Mouse (Mus musculus): ENCODE results near the gene Cd3eap.

The Cd3eap gene

DNA sequence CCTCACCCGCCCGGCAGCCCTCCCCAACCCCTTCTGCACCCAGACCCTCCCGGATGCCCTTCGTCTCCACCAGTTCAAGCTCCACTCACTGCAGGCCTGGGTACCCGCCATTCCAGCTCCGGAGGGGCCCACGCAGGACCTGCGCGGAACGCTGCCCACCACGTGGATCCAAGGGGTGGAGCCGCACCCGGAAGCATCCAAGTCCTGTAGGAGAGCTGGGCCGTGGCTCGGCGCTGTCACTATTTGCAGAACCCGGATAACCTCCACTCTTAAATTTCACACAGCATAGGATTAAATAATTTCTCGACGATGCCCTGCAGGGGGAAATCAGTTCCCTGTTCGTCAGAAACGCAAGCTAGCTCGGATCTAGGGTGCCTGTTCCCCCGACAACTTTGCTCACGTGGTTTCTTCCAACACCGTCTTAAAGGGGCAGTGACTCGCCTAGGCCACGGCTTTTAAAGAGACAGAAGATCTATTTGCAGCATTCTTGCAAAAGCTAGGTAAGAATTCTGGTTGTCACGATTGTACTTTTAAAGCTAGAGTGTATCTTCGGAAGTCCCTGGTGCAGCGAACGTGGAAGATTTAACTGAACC is at the start of gene Cd3eap, which contains the start of gene Ppp1r13l:
Cd3eap (minus strand) TSS at position 185 of the 593 bp plus-strand sequence.
Ppp1r13l (plus strand) TSS at position 451 of the 593 bp plus-strand sequence.
- DNase-seq: peak; percentile 91

DNA sequence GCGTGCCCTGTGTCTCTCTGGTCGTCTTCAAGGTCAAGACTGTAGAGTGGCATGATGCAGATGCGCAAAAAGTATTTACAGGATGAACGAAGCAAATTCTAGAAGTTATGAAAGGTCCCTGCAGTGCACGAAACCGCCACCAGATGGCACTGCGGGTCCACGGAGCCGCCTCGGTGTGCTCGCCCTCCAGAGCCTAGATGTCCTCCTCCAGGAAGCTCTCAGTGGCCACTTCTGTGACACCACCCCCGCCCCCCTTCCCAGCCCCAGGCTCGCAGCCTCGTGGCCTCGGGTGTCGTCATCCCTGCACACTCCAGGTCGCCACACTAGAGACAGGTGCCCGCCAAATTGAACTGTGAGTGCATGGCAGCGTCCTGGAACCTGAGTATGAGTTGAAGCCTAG is 46.1 kb upstream of the Cd3eap start:
- DNase-seq: peak; percentile 83

DNA sequence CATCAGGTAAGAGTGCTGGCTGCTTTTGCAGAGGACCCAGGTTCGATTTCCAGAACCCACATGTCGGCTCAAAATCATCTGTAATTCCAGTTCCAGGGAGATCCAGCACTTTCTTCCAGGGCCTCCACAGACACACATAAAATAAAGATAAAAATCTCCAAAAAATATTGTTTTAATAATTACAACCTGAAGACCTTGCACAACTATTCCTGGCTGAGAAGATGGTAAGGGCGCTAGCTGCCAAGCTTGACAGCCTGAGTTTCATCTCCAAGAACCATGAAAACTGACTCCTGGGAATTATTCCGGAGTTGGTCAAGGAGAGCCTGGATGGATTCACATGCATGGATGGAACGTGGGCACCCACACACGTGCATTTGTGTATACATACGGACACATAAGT is 45.2 kb upstream of the Cd3eap start, which contains the start of gene Ckm:
Ckm (plus strand) TSS at position 301 of the 400 bp plus-strand sequence.
- no peak for DNase-seq

DNA sequence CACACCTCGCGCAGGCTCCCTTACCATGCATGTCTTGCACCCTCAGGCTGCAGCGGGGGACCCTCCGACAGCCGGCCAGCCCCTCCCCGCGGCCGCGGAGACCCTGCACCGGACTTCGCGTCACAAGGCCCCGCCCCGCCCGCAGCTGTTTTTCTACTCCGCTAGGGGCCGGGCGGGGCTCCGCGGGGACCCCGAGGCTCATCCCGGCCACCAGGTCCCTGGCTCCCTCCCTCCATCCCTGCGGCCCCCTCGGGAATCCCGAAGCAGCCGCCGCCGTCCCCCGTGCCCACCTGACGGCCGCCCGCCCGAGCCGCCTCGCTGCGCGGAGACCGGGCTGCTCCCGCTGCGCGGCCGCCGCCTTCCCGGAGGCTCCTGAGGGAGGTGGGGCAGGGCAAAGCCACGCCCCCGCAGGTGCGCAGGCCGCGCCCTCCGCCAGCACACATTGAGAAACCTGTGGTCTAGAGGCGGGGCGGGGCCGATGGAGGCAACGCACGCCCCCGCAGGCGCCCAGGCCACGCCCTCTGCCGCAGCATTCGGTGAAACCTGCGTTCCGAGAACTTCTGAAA is 44.5 kb upstream of the Cd3eap start, which contains the start of gene Klc3:
Klc3 (minus strand) TSS at position 374 of the 566 bp plus-strand sequence.
- DNase-seq: no peak

DNA sequence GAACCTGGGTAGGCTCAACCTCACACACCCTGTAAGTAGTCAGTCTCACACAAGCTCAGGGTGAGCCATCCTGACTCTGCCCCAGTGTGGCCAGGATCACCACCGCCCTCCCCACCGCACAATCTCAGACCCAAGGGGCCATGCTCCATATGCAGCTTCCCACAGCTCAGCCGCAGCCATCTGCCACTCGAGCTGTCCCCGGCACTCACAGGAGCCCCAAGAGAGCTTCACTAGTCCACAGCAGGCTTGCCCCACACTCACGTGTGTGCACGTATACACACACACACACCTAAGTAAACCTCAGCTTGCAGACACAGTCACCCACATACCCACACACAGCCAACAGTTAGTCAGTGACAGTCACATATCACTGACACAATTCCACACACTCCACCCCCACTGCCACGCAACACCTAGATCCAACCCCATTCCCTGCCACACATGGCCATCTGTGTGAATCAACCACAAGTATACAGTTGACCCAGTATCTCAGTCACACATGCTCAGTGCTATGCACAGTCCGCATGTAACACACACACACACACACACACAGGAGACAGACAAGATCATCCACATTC is 43.3 kb upstream of the Cd3eap start:
- no peak for DNase-seq

DNA sequence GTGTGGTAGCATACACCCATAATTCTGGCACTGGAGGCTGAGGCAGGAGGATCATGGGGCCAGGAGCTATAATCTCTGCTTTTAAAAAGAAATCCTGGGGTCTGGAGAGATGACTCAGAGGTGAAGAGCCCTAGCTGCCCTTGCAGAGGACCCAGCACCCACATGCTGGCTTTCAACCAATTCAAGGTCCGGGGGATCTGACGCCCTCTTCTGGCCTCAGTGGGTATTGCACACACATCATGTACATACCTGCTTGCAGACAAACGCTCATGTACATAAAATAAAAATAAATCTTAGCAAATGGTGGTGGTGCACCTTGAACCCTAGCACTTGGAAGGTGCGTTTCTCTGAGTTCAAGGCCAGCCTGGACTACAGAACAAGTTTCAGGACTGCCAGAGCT is 41.7 kb upstream of the Cd3eap start:
- no peak for DNase-seq

DNA sequence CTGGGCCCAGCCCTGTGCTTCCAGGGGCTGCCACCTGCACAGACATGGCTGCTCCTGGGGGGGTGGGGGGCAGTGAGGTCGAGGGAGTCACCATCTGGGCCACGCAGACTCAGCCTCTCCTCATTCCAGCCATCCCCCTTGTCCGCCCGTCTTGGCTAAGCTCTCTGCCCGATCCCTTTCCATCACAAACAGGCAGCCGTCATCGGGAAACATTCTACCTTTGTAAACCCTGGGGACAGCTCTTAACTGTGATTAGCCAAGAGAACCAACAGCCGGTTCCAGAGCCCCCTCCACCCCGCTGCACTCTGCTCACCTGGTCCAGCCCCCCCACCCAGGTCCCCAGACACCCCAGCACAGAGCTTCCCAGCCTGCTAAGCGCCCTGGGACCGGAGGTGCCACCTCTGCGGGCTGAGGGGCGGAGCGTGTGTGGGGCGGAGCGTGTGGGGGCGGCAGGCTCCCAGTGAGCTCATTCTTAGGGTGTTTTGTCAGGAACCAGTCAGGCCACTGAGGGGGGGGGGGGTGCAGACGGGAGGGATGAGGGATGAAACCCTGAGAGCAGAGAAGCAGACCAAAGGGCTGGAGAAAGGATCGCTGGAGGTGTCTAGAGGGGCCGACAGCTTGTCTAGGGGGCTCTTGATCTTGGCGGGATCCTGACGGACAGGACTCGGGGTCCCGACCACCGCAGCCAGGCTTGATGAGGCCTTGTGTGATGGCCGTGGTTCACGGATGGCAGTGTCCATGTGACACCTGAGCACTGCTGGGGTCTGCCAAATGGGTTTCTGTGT is 40.4 kb upstream of the Cd3eap start:
- no peak for DNase-seq

DNA sequence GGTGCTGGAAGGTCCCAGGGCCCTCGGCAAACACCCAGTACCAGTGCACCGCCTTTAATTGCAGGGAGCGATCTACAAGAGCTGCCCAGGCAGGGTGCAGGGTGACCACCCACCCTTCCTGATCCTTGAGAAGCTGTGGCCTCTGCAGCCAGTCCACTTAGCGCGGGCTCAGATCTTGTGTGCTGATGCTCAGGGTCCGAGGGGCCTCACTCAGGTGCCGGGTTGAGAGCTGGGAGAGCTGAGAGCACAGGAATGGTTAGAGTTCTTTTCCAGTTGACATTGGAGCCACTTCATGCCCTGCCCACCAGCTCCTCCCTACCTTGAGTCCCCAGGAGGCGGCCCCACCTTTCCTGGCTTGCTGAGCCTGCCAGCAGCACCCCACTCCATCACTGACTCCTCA is 35.2 kb upstream of the Cd3eap start:
- DNase-seq: no peak

DNA sequence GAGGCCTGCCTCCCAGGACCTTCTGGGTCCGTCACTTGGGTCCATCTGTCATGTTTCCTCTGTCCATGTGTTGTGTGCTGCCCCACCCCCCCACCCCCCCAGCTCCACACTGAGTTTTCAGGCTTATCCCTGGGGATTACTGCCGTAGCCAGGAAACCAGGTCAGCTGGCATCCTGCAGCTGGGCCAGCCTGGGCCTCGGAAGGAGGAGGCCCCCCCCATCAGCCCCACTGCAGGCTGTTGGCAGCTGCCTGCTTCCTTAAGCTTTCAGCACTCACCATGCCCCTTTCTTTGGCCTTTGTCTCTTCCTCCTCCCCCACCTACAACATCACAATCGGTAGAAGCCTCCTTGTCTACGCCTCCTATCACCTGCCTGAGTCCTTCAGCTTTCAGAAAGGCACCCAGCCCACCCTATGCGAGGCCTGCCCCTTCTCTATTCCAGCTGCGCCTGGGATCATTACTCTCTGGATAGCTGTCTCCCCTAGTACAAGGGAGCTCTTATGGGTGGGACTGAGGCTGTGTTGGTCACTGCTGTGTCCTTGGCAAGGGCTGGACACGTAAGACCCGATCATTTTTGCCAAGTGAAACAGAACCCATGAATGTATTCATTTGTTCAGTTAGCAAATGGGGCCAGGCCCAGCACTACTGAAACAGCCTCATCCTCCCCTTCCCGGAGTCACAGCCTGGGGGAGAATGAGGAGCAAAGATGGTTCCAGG is 29.6 kb upstream of the Cd3eap start:
- no peak for DNase-seq

DNA sequence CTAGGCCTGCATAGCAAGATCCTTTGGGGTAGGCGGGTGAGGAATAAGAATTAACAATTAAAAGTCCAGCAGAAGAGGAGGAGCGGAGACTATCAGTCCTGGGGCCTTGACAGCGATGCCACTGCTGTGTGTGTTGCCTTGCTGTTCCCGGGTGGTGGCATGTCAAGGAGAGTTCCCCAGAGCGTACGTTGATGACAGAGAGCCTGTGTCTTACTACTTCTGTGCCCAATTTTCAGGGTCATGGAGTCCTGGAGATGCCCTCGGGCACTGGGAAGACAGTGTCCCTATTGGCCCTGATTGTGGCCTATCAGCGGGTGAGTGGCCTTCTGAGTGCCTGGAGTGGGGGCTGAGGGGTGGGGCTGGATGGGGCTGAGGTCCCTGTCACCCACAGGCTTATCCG is 24.4 kb upstream of the Cd3eap start:
- no peak for DNase-seq

DNA sequence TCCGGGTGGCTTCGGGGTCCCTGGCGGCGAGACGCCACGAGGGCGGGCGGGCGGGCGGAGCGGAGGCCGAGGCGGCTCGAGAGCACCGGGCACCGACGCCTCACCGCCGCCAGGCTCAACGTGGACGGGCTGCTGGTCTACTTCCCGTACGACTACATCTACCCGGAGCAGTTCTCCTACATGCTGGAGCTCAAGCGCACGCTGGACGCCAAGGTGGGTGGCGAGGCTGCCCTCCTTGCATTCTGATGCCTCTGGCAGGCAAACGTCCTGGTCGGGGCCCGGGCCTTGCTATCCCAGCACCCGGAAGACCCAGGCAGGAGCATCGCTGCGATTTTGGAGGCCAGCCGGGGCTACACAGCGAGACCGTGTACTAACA is 22.9 kb upstream of the Cd3eap start:
- DNase-seq: peak; percentile 43

DNA sequence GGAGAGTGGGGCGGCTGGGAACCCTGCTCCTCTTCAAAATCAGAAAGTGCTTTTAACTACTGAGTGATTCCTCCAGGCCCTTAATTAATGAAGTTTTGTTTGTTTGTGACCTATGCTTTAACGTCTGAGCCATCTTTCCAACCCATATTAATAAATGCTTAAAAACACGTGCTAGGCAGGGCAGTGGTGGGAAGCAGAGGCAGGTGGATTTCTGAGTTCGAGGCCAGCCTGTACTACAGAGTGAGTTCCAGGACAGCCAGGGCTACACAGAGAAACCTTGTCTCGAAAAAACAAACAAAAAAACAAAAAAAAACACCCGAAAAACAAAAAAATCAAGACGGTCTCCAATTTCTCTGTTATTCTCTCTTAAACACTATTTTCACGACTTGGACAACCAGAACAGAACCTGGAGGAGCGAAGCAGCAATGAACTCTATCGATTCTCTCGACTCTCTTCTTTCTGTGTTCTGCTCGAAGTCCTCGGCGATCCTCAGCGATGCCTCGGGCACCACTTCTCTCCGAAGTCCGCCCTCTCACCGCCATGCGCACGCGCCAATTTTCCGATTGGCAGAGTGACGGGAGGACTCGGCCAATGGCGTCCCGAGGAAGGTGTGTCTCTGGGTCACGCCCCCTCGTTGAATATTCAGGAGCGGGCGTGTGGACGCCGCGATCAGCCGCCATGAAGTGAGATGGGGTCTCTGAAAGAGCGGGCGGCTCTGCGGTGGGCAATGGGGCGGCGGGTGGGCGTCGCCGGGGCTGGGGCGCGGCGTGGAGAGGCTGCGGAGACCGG is 22.3 kb upstream of the Cd3eap start, which contains the start of gene Ercc2:
Ercc2 (plus strand) TSS at position 634 of the 789 bp plus-strand sequence.
- peak; percentile 99 for DNase-seq

DNA sequence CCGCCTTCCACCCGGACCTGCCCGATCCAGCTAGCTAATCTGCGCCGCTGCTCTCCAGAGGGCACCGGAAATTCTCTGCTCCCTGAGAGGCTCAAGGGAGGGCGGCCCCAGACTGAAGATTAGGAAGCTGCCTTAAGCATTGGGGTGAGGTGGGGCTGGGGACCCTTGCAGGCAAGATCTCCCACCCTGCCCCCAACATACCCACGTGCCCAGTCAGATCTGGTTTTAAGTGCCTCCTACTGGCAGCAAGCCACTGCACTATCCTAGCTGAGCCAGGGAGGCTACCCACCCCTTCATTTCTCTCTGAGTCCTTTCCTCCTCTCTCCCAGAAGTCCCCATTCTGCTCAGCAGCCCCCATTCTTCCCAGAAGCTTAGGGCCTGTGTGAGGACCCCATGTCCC is 18.8 kb upstream of the Cd3eap start:
- DNase-seq: no peak

DNA sequence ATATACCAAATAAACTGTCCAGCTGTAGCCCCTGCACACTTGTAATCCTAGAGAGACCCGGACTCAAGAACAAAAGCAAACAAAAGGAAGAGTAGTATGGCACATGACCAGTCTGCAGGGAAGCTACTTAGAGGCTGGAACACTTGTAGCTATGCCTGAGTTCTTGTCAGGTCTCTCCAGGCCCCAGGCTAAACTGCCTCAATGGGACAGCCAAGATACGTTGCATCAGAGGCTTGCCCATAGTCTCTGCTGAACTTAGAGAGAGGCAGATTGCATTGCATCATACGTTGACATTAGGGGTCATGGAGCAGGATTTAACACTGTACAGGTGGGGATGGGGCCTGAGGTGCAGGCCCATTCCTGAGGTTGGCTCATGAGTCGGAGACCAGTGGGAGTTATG is 16.7 kb upstream of the Cd3eap start:
- no peak for DNase-seq

DNA sequence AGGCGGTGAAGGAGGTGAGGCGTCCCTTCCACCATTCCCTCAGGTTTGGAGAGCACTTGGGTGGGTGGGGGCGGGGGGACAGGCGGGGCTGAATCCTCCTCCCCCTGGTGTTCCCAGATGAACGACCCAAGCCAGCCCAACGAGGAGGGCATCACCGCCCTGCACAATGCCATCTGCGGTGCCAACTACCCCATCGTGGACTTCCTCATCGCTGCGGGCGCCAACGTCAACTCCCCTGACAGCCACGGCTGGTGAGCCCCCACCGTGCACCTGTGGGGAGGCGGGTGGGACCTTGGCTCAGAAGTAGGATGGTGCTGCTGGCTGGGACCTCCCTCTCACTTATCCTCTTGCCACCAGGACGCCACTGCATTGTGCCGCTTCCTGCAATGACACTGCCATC is 16.1 kb upstream of the Cd3eap start:
- no peak for DNase-seq

DNA sequence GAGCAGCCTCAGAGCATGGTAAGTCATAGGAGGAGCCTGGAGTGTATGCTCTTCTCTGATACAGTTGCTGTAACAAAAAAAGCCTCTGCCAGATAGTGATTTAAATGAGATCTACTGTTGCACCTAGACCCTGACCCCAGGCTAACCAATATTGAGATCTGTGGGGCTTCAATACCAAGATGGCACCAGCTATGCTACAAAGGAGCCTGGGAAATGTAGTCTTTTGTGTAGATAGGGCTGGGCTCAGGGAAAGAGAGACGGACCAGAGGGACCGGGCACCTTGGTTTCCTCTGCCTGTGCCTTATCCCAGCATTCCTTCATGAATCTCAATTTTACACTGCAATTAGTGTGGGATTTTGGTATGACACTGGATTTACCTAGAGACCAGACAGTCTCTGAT is 14.1 kb upstream of the Cd3eap start:
- DNase-seq: no peak

DNA sequence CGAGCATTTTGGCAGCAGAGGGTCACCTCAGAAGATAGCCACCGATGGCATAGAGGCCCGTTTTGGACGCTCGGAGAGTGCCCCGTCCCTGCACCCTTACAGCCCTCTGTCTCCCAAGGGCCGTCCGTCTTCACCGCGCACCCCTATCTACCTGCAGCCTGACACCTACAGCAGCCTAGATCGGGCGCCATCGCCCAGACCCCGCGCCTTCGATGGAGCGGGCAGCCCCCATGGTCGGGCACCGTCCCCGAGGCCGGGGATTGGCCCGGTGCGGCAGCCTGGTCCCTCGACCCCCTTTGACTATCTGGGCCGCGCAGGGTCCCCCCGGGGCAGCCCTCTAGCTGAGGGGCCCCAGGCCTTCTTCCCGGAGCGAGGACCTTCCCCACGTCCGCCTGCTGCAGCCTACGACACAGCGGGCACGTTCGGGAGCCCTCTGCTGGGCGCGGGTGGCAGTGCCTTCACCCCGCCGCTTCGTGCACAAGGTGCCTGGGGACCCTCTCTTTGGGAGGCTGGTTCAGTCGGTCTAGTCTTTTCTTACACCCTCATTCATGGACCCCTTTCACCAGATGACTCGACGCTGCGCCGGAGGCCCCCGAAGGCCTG is 10.6 kb upstream of the Cd3eap start:
- peak; percentile 77 for DNase-seq

DNA sequence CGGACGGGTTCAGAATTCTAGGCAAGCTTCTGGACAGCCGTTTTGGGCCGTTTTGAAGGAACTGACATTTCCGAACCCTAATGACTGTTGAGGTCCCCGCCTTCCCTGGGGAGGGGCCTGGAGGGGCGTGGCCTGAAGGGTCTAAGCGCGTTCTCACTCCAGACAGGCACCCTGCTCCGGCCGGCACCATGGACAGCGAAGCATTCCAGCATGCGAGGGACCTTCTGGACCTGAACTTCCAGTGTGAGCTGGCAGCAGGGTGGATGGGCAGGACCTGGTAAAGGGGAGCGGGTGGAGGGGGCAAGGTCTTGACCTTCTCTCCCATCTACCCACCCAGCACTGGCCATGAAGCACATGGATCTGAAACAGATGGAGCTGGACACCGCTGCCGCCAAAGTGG is 9.1 kb upstream of the Cd3eap start:
- no peak for DNase-seq

DNA sequence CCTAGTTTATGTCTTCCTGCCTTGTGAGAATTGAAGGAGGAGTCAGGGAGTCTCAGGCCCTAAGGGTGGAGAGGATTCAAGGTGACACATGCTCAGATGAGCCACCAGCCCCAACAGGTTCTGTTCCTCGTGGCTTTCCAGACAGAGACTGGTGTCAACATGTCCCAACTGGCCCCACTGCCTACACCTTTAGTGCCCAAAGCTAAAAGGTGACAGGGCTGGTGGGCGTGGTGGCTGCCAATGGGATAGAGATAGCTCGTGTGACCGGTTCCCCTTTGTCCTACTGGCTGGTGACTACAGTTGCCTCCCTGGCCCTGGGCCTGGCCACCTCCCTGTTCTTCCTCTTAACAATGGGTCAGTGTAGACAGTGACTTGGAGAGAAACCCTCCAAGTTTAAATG is 6.1 kb upstream of the Cd3eap start:
- DNase-seq: no peak

DNA sequence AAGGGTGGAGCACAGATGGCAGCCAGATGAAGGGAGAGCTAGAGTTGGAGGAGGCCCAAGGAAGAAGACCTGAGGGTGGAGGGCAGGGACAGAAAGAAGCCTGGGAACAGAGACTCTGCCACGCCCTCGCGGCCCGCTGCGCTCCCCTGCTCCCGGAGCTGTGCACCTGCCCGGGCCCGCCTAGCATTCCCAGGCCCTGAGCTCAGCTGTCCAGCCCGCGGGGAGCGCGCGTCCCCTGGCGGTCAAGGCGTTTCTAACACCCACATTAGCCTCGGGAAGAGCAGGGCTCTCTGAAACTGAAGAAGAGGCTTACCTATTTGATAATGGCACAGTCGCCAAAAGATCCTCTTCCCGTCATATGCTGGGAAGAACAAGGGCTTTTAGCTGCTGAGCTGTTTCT is 4.6 kb upstream of the Cd3eap start:
- DNase-seq: no peak

DNA sequence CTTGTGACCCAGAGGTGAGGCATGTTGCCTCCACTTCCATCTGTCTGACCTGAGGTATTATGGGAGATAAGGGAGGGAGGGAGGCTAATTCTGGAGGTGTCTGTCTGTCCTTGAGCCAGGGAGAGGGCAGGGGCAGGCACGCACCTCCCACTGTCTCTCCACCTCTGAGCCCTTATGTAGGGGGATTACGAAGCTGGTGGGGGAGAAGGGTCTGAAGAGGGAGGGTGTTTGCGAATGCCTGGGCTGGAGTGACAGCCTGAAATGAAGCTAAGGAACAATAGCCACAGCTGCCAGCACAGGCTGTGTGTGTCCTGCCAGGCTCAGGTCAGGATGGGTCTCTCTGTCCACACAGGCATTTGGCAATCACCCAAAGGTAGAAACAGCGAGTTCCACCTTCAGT is 3.0 kb upstream of the Cd3eap start:
- no peak for DNase-seq

DNA sequence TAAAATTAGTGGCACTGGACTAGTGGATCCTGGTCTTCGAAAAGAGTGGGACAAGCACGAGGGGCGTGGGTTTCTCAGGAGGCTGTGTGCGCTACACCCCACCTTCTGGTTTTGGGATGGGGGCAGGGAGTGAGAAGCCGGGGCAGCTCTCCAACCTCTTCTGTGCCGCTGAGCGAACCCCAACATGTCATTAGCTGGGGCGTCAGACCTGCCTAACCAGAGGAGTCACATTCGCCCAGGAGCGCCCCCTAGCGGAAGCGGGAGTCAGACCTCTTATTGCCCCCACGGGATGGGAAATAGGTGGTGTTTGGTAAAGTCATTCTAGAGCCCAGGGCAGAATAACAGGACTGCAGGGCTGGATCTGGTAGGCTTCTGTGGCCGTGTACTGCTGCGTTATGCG is 2.4 kb upstream of the Cd3eap start:
- DNase-seq: peak; percentile 79
